Mouse (Mus musculus) bone marrow, adult 2 months (tissue): ENCODE data around the gene Ablim1. TPM values are rescaled to one million over a fixed set of nuclear protein-coding genes. Genes with fewer than 3 reads are reported as not detected.

Experiments used
- H3K27ac ChIP-seq: fragments of 200-500 bp; 2 replicates; pipeline ENCODE4 v1.5.1; 2012; ENCODE audit warnings: low read depth, mild to moderate bottlenecking, control low read depth, inconsistent platforms, low read length; ENCODE audit not compliant: control insufficient read depth, poor library complexity, insufficient read depth
- H3K4me1 ChIP-seq: fragments of 200-500 bp; 2 replicates; pipeline ENCODE4 v1.6.1; 2011; ENCODE audit warnings: low read length; ENCODE audit not compliant: control insufficient read depth, insufficient read depth
- H3K4me3 ChIP-seq: fragments of 200-500 bp; replicated peaks from 2 replicates; pipeline ENCODE3; 2011; ENCODE audit warnings: mild to moderate bottlenecking, low read depth, low read length, control low read depth; ENCODE audit not compliant: control insufficient read depth
- CTCF ChIP-seq: fragments of 200-500 bp; IDR thresholded peaks from 2 replicates; pipeline ENCODE4 v1.5.1; 2011; ENCODE audit warnings: low read length, control low read depth; ENCODE audit not compliant: control insufficient read depth, insufficient read depth
- POLR2A ChIP-seq: fragments of 200-500 bp; IDR thresholded peaks from 2 replicates; pipeline ENCODE4 v1.6.1; 2011; ENCODE audit warnings: low read depth, mild to moderate bottlenecking, control low read depth, low read length, borderline replicate concordance; ENCODE audit not compliant: control insufficient read depth
- WGBS: fragments of 180-500 bp; shearing (Covaris S2); methylation state at CpG from one replicate; pipeline ENCODE4 v1.1.7; 2018; 5-methylcytosine and 5-hydroxymethylcytosine counted together
- polyA plus RNA-seq: library from polyadenylated mRNA; stranded (reverse); fragments of >200 nt; gene quantifications from 2 replicates; pipeline ENCODE4 v1.2.4, GENCODE M21; 2011; ENCODE audit warnings: low replicate concordance; ENCODE audit not compliant: missing spikeins, insufficient read depth, insufficient read length

The Ablim1 gene
- polyA plus RNA-seq, 1 experiment: 15.5 TPM

DNA sequence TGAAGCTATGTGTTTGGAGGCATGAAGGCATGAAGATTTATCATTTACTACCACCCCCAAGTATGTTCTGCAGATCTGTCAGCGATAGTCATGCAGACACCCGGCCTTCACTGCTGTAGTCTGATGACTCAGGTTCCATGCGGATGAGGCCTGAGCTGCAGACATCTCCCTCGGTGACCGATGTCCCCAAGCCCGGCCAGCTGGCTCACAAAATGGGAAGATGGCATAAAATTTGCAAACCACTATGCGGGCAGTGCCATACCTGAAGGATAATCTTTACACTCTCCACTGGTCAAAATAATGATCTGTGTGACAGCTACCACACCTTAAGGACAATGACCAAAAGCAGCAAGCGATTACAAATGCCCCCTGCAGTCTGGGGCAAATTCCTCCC, 113.6 kb downstream of the Ablim1 start:
- TF ChIP-seq POLR2A (no peak), CTCF (no peak)
- Histone ChIP-seq H3K4me1 (no peaks in the 10 kb centered on the region; the same call in 1 of the 2 replicates), H3K27ac (no peak overlapping the region), H3K4me3 (no peak overlapping the region)
- 81% methylated on average over 8 of the region's 8 CpGs for WGBS

DNA sequence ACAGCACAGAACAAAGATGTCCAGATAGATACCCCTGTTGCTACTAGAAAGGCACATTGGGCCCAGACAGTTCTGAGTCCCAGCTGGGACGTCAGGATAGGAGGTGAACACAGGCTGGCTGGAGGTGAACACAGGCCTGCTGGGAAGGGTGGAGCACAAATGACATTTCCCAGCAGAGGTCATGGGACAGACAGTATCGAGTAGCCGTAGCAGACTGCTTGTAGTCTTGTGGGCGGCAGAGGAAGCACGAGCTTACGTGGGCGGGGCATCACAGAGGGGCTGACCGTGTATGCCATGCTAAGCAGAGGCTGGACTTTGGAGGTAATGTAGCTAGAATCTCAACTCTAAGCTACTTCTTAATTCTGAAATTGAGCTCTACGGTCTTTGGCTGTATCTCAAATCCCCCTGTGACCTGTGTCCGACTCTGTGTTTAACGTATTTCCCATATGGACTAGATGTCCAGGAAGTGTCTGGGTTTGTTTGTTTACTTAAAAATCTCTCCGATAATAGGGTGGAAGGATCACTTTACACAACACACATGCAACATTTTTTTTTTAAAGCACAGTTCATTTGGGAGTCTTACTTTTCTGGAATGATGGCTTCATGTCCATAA, 114.1 kb downstream of the Ablim1 start:
- WGBS: 41% methylated on average over 12 of the region's 12 CpGs

DNA sequence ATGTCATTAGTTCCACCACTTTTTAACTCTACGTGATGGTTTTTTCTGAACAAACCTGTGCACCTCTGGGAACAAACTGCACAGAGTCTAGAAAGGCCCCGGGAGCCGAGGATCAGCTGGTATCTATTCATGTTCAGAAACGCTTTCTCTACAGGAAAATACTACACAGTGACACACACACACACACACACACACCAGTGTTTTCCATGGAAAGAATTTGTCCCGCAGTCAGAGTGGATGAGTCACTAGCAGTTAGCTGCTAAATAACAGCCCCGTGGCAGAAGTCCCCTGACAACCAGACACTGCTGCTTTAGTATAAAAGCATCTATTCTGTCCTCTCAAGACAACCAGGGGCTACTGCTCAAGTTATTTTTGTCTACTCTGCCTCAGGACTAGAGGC, 115.4 kb downstream of the Ablim1 start:
- WGBS: 82% methylated on average over 6 of the region's 6 CpGs
- Histone ChIP-seq H3K4me1 (no peaks in the 10 kb centered on the region; the same call in 1 of the 2 replicates), H3K4me3 (no peak overlapping the region), H3K27ac (no peak overlapping the region)
- no peak for TF ChIP-seq POLR2A
- no peak for TF ChIP-seq CTCF

More for the DNA sequence above, 114.1 kb downstream of the Ablim1 start:
- no peak overlapping the region for H3K4me3 ChIP-seq
- no peak overlapping the region for H3K27ac ChIP-seq
- TF ChIP-seq CTCF: no peak
- no peak for TF ChIP-seq POLR2A
- H3K4me1 ChIP-seq: no peaks in the 10 kb centered on the region; the same call in 1 of the 2 replicates

DNA sequence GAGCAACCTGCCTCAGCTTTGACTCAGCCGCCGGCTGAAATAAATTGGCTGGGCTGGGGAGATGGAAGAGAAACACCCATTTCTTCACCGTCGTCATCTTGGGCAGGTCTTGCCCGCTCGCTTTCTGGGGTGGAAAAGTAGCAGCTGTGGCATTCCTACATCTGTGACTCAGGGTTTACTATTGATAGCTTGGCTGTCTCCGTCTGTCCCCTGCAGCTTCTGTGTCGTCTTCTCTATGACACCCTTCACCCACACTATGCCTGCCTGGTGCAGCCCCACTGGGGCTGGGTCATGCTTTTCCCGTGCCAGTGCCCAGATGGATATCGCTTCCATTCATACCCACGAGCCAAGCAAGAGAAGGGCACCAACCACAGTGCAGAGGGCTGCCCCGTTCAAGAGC, 116.2 kb downstream of the Ablim1 start:
- 84% methylated on average over 12 of the region's 12 CpGs for WGBS
- TF ChIP-seq CTCF: no peak
- TF ChIP-seq POLR2A: no peak
- no peak overlapping the region for H3K27ac ChIP-seq
- no peaks in the 10 kb centered on the region; the same call in 1 of the 2 replicates for H3K4me1 ChIP-seq
- no peak overlapping the region for H3K4me3 ChIP-seq

DNA sequence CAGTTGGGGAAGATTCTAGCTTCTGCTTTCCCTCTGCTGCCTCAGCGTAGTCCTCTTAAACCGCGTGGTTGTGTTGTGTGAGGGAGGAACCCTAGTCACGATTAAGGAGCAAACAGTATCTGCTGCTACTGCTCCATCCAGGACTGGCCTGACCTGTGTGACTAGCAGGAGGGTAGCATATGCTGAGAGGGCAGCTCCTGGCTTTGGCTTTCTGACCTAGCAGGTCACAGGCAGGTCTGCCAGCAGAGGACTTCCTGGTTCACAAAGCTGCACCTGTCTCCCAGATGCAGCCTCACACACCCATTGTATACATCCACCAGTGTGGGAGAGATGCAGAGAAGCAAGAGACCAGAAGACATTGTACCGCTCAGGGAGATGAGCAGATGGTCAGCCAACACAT, 116.7 kb downstream of the Ablim1 start:
- TF ChIP-seq CTCF (no peak), POLR2A (no peak)
- H3K4me1 ChIP-seq: no peaks in the 10 kb centered on the region; the same call in 1 of the 2 replicates
- 30% methylated on average over 5 of the region's 5 CpGs for WGBS
- no peak overlapping the region for H3K27ac ChIP-seq
- H3K4me3 ChIP-seq: no peak overlapping the region

DNA sequence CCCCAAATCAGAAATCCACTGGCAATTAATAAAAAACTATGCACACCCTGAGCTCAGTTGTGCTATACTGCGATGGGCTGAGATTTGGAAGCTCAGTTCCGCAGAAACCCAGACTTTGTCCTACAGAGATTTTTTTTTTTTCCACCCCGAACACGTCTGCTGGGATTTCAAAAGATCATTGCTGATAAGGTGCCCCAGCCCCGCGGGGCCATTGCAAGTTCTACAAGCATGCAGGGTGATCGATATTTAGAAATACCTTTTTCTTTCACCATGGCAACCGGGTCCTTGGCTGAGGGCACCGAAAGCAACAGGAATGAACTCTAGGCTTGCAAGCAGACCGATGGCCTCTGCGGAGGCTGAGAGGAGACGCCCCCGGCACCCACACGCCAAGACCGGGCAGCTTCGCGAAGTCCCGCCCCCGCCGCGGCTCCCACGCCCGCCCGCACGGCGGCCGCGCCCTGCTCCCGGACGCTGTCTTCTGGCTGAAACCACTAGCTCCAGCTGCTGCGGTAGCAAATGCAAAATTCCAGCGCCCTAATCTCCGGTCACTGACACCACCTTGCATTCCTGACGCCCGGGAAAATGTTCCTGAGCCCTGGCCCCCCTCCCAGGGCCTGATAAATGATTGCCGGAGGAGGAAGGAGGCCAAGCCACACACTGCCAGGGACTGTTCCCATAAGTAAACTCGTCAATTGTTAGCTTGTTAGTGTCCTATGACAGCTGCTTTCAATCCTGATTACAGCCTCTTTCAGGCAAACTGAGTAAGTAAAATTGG, 117.5 kb downstream of the Ablim1 start:
- TF ChIP-seq POLR2A (no peak), CTCF (no peak)
- Histone ChIP-seq H3K27ac (no peak overlapping the region), H3K4me3 (peak overlapping the region; percentile 3), H3K4me1 (no peaks in the 10 kb centered on the region; the same call in 1 of the 2 replicates)
- 3% methylated on average over 37 of the region's 37 CpGs for WGBS

DNA sequence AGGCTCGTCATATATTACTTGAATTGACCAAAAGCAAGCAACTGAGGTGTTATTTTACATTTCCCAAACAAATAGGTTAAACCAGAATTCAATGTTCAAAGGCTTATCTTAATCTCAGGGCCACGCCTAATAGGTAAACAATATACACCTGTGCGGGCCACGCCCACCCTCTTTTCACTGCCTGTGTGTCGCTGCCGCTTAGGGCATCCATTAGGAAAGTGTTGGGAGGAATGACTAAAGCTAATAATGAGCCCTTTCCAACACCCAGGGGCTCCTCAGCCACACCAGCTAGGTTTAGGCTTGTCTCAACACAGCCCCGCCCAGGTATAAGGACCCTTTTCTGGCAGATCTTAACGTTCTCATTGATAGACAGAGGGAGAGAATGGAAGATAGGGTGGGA, 118.1 kb downstream of the Ablim1 start:
- H3K27ac ChIP-seq: no peak overlapping the region
- no peak overlapping the region for H3K4me3 ChIP-seq
- no peak for TF ChIP-seq POLR2A
- TF ChIP-seq CTCF: no peak
- 63% methylated on average over 8 of the region's 8 CpGs for WGBS
- H3K4me1 ChIP-seq: no peaks in the 10 kb centered on the region; the same call in 1 of the 2 replicates

DNA sequence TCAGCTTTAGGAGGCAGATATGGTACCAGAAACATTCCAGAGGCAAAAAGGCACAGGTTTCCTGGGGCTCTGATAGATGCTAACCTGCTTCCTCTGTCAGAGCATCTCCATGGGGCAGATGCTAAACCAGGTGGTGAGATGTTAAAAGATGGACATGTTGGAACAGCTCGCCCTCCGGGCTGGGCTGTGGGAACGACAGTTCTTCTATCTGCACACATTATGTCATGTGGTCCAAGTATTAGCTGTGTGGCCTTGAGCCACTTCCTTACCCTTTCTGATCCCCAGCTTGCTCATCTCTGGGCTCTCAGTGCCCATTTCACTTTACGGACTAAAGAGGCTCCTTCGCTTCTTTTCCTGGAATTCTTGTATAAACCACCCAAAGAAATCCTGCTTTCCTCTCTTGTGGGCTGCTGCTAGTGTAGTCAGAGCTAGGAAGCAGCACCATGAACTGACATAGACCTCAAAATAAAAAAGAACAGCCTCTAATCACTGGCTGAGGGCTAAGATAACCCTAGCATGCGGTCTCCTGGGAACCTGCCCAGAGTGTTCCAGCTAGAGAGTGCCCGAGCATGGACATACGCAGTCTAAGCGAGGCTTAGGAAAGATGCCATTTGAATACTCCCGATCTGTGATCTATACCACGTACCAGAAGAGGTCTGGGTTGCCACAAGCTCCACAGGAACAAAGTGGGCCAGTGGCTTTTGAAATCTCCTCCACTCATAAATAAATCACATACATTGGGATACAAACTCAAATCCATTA, 119.4 kb downstream of the Ablim1 start:
- Histone ChIP-seq H3K4me1 (no peaks in the 10 kb centered on the region; the same call in 1 of the 2 replicates), H3K4me3 (no peak overlapping the region), H3K27ac (no peak overlapping the region)
- 87% methylated on average over 11 of the region's 11 CpGs for WGBS
- TF ChIP-seq POLR2A (no peak), CTCF (no peak)
